Mouse (Mus musculus) embryonic facial prominence, embryonic 12.5 days (tissue): ENCODE data around the gene Akap12. TPM values are rescaled to one million over a fixed set of nuclear protein-coding genes. Genes with fewer than 3 reads are reported as not detected.

Experiments
- polyA plus RNA-seq: library from polyadenylated mRNA; unstranded; fragments of >200 nt; fragmentation: Nextera tagmentation; extraction: Ambion mirVana; gene quantifications from 2 replicates; pipeline ENCODE4 v1.2.1, GENCODE M21; 2016

Akap12 gene
- polyA plus RNA-seq, 1 experiment from 2014 or later: 37.5 TPM

Other genes with a start within 250 kb of the Akap12 start
- 17.8 and 18.0 TPM in 2 replicates for gene Zbtb2, start 121.7 kb downstream of the Akap12 start, polyA plus RNA-seq
- 54.3 and 59.8 TPM in 2 replicates for gene Rmnd1, start 166.0 kb downstream of the Akap12 start, polyA plus RNA-seq
- 22.8 and 23.5 TPM in 2 replicates for gene Armt1, start 166.1 kb downstream of the Akap12 start, polyA plus RNA-seq
- 0.15 and 0.27 TPM in 2 replicates for gene Ccdc170, start 216.1 kb downstream of the Akap12 start, polyA plus RNA-seq